Mouse (Mus musculus) induced T-regulatory cell, adult 2 months (primary cell): ENCODE data around the gene Lrrc7.
"Not testable (repeated sequence)": the region's sequence is repeated elsewhere in the genome, so short reads cannot be mapped to it uniquely, and the experiment has no call there.

Experiments used
- DNase-seq: peaks from one replicate; pipeline ENCODE4 v3.0.0-alpha.2; 2012; ENCODE audit warnings: low read depth

The Lrrc7 gene

GRCm38 (mm10) chr3:158168454-158168853 lies 393.6 kb downstream of the Lrrc7 start:
- DNase-seq: no peak

- no peak for DNase-seq
These were observed 397.0 kb downstream of the Lrrc7 start for GRCm38 (mm10) chr3:158165004-158165403.

- DNase-seq: no peak
These were observed 397.6 kb downstream of the Lrrc7 start for GRCm38 (mm10) chr3:158164452-158164851.

- DNase-seq: no peak
These were observed 398.9 kb downstream of the Lrrc7 start for GRCm38 (mm10) chr3:158163127-158163526.

- DNase-seq: peak; percentile 3
These were observed 400.0 kb downstream of the Lrrc7 start for GRCm38 (mm10) chr3:158161924-158162490.

- DNase-seq: no peak
These were observed 406.3 kb downstream of the Lrrc7 start for GRCm38 (mm10) chr3:158155515-158156286.

- DNase-seq: no peak
These were observed 407.9 kb downstream of the Lrrc7 start for GRCm38 (mm10) chr3:158154134-158154533.

- DNase-seq: no peak
These were observed 413.0 kb downstream of the Lrrc7 start for GRCm38 (mm10) chr3:158148998-158149397.

GRCm38 (mm10) chr3:158140629-158141028 lies 421.4 kb downstream of the Lrrc7 start:
- DNase-seq: no peak

GRCm38 (mm10) chr3:158137796-158138195 lies 424.2 kb downstream of the Lrrc7 start:
- no peak for DNase-seq

GRCm38 (mm10) chr3:158131672-158132071 lies 430.3 kb downstream of the Lrrc7 start:
- no peak for DNase-seq

- DNase-seq: no peak
These were observed 430.8 kb downstream of the Lrrc7 start for GRCm38 (mm10) chr3:158131233-158131632.

- DNase-seq: no peak
These were observed 439.1 kb downstream of the Lrrc7 start for GRCm38 (mm10) chr3:158122899-158123298.

- no peak for DNase-seq
These were observed 456.8 kb downstream of the Lrrc7 start for GRCm38 (mm10) chr3:158105260-158105659.

- DNase-seq: no peak
These were observed 458.6 kb downstream of the Lrrc7 start for GRCm38 (mm10) chr3:158103467-158103866.

GRCm38 (mm10) chr3:158102530-158102929 lies 459.5 kb downstream of the Lrrc7 start:
- DNase-seq: not testable (repeated sequence)

- not testable (repeated sequence) for DNase-seq
These were observed 460.0 kb downstream of the Lrrc7 start for GRCm38 (mm10) chr3:158102043-158102442.

- no peak for DNase-seq
These were observed 468.1 kb downstream of the Lrrc7 start for GRCm38 (mm10) chr3:158093919-158094318.

GRCm38 (mm10) chr3:158091601-158092000 lies 470.4 kb downstream of the Lrrc7 start:
- no peak for DNase-seq

GRCm38 (mm10) chr3:158077828-158078227 lies 484.2 kb downstream of the Lrrc7 start:
- DNase-seq: no peak

GRCm38 (mm10) chr3:158077380-158077772 lies 484.6 kb downstream of the Lrrc7 start:
- DNase-seq: peak; percentile 2

- DNase-seq: peak; percentile 67
These were observed 485.2 kb downstream of the Lrrc7 start for GRCm38 (mm10) chr3:158076685-158077379.

GRCm38 (mm10) chr3:158075004-158075403 lies 487.0 kb downstream of the Lrrc7 start:
- DNase-seq: no peak
